Mouse (Mus musculus) hindbrain, embryonic 10.5 days (tissue): Measurements from ENCODE around the gene Olfr1377. TPM values are rescaled to one million over a fixed set of nuclear protein-coding genes. Genes with fewer than 3 reads are reported as not detected.
"Not testable (repeated sequence)": the region's sequence is repeated elsewhere in the genome, so short reads cannot be mapped to it uniquely, and the experiment has no call there.

Experiments used
- DNase-seq: peaks from one replicate; pipeline ENCODE4 v3.0.0-alpha.2; 2017; ENCODE audit warnings: low spot score
- H3K27ac ChIP-seq: fragments of 300-500 bp; sonication (generic); 2 replicates; pipeline ENCODE4 v1.5.1; 2016; ENCODE audit warnings: mild to moderate bottlenecking, moderate library complexity
- H3K27me3 ChIP-seq: fragments of 300-500 bp; sonication (generic); 2 replicates; pipeline ENCODE4 v1.6.1; 2016; ENCODE audit warnings: mild to moderate bottlenecking; ENCODE audit not compliant: poor library complexity, insufficient read depth, severe bottlenecking
- H3K36me3 ChIP-seq: fragments of 300-500 bp; sonication (generic); 2 replicates; pipeline ENCODE4 v1.6.1; 2016; ENCODE audit warnings: mild to moderate bottlenecking, moderate library complexity
- H3K4me1 ChIP-seq: fragments of 300-500 bp; sonication (generic); replicated peaks from 2 replicates; pipeline ENCODE4 v1.6.1; 2016; ENCODE audit warnings: mild to moderate bottlenecking
- H3K4me3 ChIP-seq: fragments of 300-500 bp; sonication (generic); 2 replicates; pipeline ENCODE4 v1.5.1; 2016; ENCODE audit warnings: mild to moderate bottlenecking, moderate library complexity
- H3K9me3 ChIP-seq: fragments of 300-500 bp; sonication (generic); 2 replicates; pipeline ENCODE4 v1.6.1; 2016; ENCODE audit warnings: mild to moderate bottlenecking, moderate library complexity
- WGBS: fragments of 180-500 bp; shearing (Covaris S2); methylation state at CpG from one replicate; pipeline ENCODE4 v1.1.7; 2016; 5-methylcytosine and 5-hydroxymethylcytosine counted together
- polyA plus RNA-seq: library from polyadenylated mRNA; unstranded; fragments of >200 nt; fragmentation: Nextera tagmentation; extraction: Ambion mirVana; gene quantifications from 2 replicates; pipeline ENCODE4 v1.2.1, GENCODE M21; 2016

Gene Olfr1377
- polyA plus RNA-seq, 1 experiment from 2014 or later: not detected

DNA sequence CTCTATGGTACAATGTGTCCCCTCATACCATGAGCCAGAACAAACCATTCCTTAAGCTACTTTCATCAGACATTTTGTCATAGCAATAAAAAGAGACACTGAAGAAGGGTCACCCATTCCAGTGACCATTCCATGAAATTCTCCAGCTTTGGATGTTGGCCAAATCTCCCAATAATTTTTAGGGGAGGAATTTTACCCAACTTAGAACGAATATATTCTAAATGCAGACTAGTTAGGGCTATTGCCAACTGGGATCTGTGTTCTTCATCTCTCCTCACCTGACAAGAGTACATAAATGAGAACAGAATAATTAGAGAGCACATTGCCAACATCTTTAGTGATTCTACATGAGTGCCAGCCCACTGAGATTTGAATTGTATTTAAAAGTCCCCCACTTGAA lies 32.2 kb downstream of the Olfr1377 start, which contains the start of gene Olfr54:
TSS of gene Olfr54 (plus strand) at position 301 of the 400 bp plus-strand sequence.
- H3K36me3 ChIP-seq: no peaks in the 10 kb centered on the region
- WGBS: 76% methylated on average over 1 of the region's 1 CpGs
- H3K4me1 ChIP-seq: no peaks in the 10 kb centered on the region
- no peak within 1 kb of the TSS for H3K27ac ChIP-seq
- no peaks in the 10 kb centered on the region for H3K27me3 ChIP-seq
- DNase-seq: no peak
- no peak within 1 kb of the TSS for H3K4me3 ChIP-seq
- H3K9me3 ChIP-seq: no peaks in the 10 kb centered on the region

DNA sequence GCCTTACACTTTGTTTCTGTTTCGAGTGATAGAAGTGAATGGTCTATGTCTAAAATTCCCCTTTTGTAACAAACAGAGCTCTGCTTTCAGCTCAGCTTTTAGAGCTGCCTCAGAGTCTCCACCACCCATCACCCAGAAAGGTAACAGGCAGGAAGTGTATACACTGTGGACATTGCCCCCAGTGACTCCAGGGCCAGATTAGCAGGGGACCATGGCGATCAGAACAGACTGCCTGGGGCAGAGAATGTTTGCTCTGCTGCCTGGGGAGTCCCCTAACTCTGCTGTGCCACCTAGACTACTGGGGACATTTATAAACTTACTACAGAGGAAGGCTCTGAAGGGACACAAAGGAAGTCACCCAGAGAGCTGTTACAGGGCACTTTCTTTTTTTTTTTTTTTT lies 34.6 kb downstream of the Olfr1377 start:
- no peak overlapping the region for H3K27ac ChIP-seq
- WGBS: 49% methylated on average over 2 of the region's 2 CpGs
- H3K4me1 ChIP-seq: no peaks in the 10 kb centered on the region
- H3K36me3 ChIP-seq: no peaks in the 10 kb centered on the region
- DNase-seq: no peak
- no peaks in the 10 kb centered on the region for H3K9me3 ChIP-seq
- no peak overlapping the region for H3K4me3 ChIP-seq
- no peaks in the 10 kb centered on the region for H3K27me3 ChIP-seq

DNA sequence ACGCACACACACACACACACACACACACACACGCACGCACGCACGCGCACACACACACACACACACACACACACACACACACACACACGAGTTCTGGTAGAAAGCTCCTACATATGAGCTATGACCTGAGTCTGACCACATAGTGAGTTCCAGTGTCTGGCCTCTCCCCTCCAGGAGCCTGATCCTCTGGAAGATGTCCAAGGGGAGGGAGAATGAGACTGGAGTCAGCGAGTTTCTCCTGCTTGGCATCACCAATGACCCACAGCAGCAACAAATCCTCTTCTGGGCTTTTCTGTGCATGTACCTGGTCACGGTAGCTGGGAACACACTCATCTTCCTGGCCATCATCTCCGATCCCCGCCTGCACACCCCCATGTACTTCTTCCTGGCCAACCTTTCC lies 45.0 kb downstream of the Olfr1377 start:
- not testable (repeated sequence) for H3K4me1 ChIP-seq, H3K36me3 ChIP-seq, H3K4me3 ChIP-seq, DNase-seq, H3K27me3 ChIP-seq, H3K27ac ChIP-seq, H3K9me3 ChIP-seq
- 83% methylated on average over 11 of the region's 11 CpGs for WGBS

DNA sequence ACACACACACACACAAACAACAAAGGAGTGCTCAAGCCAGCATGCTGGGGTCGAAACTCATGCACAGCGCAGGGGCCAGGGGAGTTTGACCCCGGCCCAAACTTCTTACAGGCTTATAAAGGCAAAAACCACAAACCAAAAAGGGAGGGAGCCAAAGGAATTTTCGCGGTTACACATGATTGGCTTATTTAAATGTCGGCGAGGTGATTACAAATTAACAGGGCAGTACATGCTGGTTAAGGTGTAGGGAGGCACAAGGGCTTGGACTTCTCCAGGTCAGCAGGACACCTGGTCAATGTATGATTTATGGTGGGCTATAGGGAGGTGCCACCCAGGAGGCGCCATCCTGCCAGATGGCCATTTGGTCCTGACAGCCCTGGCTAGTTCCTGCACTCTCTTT lies 47.6 kb downstream of the Olfr1377 start:
- 78% methylated on average over 8 of the region's 8 CpGs for WGBS
- H3K27ac ChIP-seq, H3K4me3 ChIP-seq, H3K4me1 ChIP-seq, H3K27me3 ChIP-seq, DNase-seq, H3K9me3 ChIP-seq, H3K36me3 ChIP-seq: not testable (repeated sequence)

DNA sequence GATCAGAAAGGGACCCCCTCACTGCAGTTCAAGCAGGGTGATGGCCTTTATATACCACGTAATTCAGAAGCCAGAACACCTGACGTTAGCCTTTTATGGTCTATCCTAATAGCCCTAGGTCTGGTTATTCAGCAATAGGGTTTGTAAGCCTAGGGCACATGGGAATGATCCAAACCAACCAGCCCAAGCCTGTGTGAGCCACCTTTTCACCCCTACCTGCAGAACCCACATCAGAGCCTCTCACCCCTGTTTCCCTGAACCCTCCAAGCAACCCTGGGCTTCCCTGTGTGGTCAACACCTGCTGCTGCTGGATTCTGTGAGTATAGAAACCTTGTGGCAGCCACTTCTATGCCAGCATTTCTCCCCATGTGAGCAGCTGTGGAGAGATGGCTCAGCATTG lies 48.5 kb downstream of the Olfr1377 start:
- H3K4me1 ChIP-seq: no peaks in the 10 kb centered on the region
- no peak for DNase-seq

DNA sequence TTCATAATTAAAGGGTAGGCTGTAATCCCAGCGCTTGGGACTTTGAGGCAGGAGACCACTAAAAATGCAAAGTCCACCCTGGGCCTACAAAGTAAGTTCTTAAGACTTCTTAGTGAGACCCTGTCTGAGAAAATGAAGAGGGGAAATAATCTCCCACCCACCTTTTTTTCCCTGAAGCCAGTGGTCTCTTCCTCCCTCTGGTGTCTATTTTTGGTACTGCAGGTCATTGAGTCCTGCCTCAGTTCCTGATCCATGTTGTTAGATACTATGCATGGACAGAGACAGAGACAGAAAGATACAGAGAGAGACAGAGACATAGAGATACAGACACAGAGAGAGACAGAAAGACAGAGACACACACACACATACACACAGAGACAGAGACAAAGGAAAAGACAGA lies 51.1 kb downstream of the Olfr1377 start:
- DNase-seq: peak; percentile 20
- H3K9me3 ChIP-seq: peaks cover 2% of the 10 kb centered on the region; the same call in 1 of the 2 replicates
- no peaks in the 10 kb centered on the region for H3K4me1 ChIP-seq
- no peak overlapping the region for H3K4me3 ChIP-seq
- 17% methylated on average over 1 of the region's 1 CpGs for WGBS
- no peaks in the 10 kb centered on the region for H3K27me3 ChIP-seq
- no peaks in the 10 kb centered on the region for H3K36me3 ChIP-seq
- H3K27ac ChIP-seq: no peak overlapping the region

More for the DNA sequence above, 48.5 kb downstream of the Olfr1377 start:
- 90% methylated on average over 2 of the region's 2 CpGs for WGBS
- Histone ChIP-seq H3K36me3 (no peaks in the 10 kb centered on the region), H3K27me3 (no peaks in the 10 kb centered on the region), H3K27ac (no peak overlapping the region), H3K9me3 (no peaks in the 10 kb centered on the region), H3K4me3 (no peak overlapping the region)

DNA sequence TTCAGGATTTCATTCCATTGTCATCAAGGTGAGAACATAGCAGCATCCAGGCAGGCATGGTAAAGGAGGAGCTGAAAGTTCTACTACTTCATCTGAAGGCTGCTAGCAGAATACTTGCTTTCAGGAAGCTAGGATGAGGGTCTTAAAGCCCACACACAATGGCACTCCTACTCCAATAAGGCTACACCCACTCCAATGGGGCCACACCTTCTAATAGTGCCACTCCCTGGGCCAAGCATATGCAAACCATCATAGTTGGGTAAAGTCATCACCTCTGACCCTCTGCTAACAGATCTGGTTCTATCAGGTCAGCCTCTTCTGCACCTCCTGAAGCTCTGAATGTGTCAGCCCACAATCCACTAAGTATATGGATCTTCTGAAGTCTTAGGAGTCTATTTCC lies 52.4 kb downstream of the Olfr1377 start:
- H3K36me3 ChIP-seq: not testable (repeated sequence)

DNA sequence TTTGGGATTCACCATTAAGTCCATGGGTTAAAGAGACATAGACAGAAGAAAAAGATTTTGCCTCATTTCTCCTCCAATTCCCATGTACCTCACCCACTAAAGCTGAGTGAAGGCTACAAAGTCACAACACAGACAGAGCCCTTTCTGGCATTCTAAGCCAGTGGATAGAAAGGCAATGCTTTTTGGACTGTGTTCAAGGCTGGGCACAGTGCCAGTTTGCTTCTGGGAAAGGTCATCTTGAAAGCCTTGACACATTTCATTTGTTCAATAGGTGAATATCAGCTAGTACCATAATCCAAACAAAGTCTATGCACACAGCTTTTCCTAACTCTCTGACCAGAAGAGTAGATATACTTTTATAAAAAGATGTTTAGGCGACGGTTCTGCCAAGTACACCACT lies 54.2 kb downstream of the Olfr1377 start:
- H3K27me3 ChIP-seq: no peaks in the 10 kb centered on the region
- no peak overlapping the region for H3K27ac ChIP-seq
- 91% methylated on average over 2 of the region's 2 CpGs for WGBS
- H3K4me3 ChIP-seq: no peak overlapping the region
- DNase-seq: no peak
- peaks cover 2% of the 10 kb centered on the region; the same call in 1 of the 2 replicates for H3K9me3 ChIP-seq
- H3K36me3 ChIP-seq: no peaks in the 10 kb centered on the region
- no peaks in the 10 kb centered on the region for H3K4me1 ChIP-seq

More for the DNA sequence above, 52.4 kb downstream of the Olfr1377 start:
- DNase-seq, H3K4me1 ChIP-seq, H3K9me3 ChIP-seq, H3K4me3 ChIP-seq, H3K27ac ChIP-seq, H3K27me3 ChIP-seq: not testable (repeated sequence)

Other genes starting within 250 kb of the Olfr1377 start
- 24.6 and 28.6 TPM in 2 replicates for gene Zfp354c, start 154.2 kb upstream of the Olfr1377 start, polyA plus RNA-seq
- gene Zfp879, start 140.4 kb upstream of the Olfr1377 start, polyA plus RNA-seq: 0.45 and 0.94 TPM in 2 replicates
- not detected in 2 replicates for gene Grm6, start 131.3 kb upstream of the Olfr1377 start, polyA plus RNA-seq
- 11.9 and 12.8 TPM in 2 replicates for gene Zfp454, start 94.3 kb upstream of the Olfr1377 start, polyA plus RNA-seq
- 27.0 and 27.8 TPM in 2 replicates for gene Zfp2, start 65.8 kb upstream of the Olfr1377 start, polyA plus RNA-seq
- gene Zfp354b, start 50.3 kb upstream of the Olfr1377 start, polyA plus RNA-seq: 0.88 and 1.1 TPM in 2 replicates
- gene 4933414I15Rik, start 38.2 kb upstream of the Olfr1377 start, polyA plus RNA-seq: not detected in 2 replicates
- not detected in 2 replicates for gene Prop1, start 28.2 kb upstream of the Olfr1377 start, polyA plus RNA-seq
- gene Olfr1378, start 15.4 kb upstream of the Olfr1377 start, polyA plus RNA-seq: not detected in 2 replicates
- not detected in 2 replicates for gene Olfr51, start 21.6 kb downstream of the Olfr1377 start, polyA plus RNA-seq
- gene Olfr54, start 32.3 kb downstream of the Olfr1377 start, polyA plus RNA-seq: not detected in 2 replicates
- not detected in 2 replicates for gene Olfr1375, start 66.1 kb downstream of the Olfr1377 start, polyA plus RNA-seq
- gene Zfp354a, start 77.3 kb downstream of the Olfr1377 start, polyA plus RNA-seq: 6.8 and 9.8 TPM in 2 replicates
- gene Gm12569, start 238.5 kb downstream of the Olfr1377 start, polyA plus RNA-seq: not detected in 2 replicates